Mouse (Mus musculus): ENCODE measurements around the gene Hspa4l.

The Hspa4l gene

DNA sequence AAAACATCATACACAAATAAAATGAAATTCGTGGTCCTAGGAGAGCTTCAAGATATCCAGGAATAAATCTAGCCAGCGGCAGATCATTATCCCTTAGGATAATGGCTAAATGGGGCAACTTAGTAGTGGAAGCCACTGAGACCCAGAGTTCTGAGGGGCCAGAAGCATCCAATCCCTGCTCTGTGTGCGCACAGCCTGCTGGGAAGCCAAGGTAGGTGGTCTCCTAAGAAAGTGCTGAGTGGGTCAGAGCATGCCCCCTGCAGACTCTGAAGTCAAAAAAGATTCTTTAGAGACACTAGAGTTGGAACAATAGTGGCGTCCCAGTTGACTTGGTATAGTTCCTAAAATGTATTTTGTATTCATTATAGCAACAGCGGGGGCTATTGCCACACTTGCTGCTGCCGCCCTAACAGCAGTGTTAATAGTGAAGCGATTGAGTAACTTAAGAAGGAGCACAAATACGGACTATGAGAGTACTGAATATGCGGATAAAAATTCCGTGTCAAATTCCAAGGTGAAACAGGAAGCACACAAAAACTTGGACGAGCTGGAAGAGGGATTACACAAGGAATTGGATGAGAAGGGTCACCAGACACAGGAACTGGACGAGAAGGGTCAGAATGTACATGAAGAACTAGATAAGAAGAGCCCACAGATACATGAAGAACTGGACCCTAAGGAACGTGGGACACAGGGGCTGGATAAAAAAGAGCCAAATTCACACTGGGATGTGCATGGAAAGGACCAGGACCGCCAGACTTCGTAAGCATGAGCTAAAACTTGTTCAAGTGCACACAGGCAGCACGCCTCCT is at the start of gene Hspa4l:
Gene Hspa4l (plus strand): TSS at position 472 of the 812 bp plus-strand sequence.
- no peak for ATAC-seq (ENCODE audit: low TSS enrichment)

DNA sequence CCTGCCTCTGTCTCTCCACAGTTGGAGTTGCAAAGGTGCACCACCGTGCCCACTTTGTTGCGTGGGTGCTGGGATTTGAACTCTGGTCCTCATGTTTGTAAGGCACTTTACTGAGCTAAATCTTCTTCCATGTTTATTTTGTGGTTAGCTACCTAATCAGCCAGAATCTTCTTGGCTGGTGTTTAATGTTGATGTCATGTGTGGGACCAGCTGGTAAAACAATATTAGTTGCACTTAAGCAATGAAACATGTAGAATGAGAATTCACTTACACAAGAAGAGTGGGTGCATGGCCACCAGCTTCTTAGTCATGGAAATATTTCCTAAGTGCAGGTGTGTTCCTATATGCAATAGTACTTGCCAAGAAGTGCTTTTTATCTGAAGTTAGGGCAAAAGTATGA is 49.1 kb upstream of the Hspa4l start:
- ATAC-seq (ENCODE audit: low TSS enrichment): no peak

DNA sequence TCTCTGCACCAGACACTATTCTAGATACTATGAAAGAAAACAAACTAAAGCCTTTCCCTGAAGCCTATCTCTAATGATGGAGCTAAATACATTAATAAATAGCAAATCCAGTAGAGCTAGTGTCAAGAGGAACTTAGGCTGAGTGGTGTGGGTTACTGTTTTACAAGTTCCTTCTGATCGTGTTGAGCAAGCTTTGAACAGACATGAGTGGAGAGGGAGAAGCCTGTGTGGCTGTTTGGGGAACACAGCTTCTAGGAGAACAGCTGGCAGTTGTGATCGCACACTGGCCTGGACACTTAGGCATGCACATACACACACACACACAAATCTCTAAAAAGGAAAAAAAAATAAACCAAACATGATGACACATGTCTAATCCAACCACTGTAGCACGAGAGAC is 45.5 kb upstream of the Hspa4l start:
- ATAC-seq (ENCODE audit: low TSS enrichment): no peak

DNA sequence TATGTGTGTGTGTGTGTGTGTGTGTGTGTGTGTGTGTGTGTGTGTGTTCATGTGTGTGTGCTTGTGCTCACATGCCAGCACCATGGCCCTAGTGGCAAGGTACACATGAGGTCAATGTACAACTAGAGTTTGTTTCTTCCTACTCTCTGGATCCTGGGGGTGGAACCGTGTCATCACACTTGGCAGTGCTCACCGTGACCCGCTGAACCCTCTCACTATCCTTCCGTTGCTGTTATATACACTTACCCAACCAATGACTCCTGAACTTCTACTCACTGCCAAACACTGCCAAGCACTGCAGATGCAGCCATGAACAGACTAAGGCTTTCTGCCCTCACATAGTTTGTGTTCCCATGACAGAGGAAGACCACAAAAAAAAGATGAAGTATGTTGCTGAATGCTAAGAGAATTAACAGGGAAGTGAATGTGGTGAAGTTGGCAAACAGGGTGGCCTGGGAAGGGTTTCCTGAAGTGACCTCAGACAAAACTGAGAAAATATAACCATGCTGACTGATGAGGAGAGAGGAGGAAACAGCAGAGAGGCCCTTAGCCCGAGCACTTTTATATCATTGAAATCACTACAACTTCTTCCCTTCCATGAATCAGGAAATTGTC is 39.4 kb upstream of the Hspa4l start:
- ATAC-seq (ENCODE audit: low TSS enrichment): no peak

DNA sequence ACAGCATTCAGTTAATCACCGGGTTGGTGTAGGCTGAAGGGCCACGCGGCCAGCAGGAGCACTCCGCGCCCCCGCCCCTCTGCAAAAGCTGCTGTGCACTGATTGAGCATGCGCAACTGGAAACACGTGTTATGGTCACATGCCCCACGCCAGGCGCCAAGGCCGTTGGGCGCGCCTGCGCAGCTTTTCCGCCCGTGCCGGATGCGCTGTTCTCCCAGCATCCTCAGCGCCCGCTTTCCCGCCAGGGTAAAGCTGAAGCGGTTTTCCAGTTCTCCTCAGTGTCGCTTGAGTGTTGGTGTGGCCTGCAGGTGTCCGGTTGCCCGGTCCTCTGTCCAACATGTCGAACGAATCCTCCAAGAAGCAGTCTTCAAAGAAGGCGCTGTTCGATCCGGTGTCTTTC is 35.6 kb upstream of the Hspa4l start, which contains the start of gene Slc25a31:
Gene Slc25a31 (plus strand): TSS at position 201 of the 400 bp plus-strand sequence.
- no peak for ATAC-seq (ENCODE audit: low TSS enrichment)

DNA sequence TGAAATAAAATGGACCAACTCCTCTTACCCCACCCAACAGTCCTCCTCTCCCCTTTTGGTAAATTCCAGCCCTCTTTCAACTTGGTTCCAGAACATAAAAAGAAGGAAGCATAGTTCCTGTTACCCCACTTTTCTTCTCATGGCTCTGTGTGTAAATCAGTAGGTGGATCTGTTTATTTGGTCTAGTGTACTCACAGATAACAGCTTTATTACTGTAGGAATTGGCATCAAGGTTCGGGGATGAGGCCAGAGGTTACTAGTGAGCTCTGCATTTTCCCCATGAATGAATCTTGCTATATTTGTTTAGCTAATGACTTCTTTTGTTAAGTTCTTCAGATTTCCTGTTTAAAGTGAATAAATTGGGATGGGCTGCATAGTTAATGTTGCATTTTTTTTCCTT is 28.2 kb upstream of the Hspa4l start:
- no peak for ATAC-seq (ENCODE audit: low TSS enrichment)

DNA sequence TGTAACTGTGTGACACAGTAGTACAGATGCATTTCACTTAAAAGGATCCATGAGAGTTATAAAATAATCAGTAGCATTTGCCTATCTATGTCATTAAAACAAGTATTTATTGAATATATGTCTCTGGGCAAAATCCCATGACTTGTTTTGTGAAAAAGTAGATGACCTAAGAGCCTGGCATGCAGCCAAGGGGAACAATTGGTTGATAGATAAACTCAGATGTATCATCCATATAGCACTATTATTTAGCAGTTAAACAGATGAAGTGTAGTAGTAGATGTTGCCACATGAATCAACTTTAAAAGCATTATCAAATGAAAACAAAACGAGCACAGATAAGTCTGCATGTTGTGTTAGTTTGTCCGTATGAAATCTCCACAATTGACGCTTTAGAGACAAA is 25.3 kb upstream of the Hspa4l start:
- ATAC-seq (ENCODE audit: low TSS enrichment): no peak

DNA sequence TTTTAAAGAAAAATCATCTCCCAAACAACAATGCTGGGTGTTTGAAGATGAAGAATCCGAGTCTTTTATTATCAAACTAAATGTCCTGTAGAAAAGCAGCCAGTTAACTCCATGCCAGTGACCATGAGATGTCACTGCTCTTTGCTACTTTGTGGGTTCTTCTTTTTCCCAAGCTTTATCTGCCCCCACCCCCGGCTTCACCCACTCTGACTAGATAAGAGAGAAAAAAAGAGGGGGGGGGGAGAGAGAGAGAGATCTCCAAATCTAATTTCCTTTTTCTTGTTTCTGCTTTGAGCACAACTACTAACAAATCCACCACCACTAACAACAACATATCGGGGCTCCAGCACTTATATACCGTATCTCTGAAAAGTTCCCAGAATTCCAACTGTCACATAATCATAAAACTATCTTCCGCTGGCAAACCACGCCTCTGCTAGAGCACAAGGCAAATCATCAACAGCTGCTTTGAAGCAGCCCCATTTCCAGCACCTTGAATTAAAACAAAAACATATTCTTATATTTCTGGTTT is 5.8 kb upstream of the Hspa4l start:
- no peak for ATAC-seq (ENCODE audit: low TSS enrichment)

DNA sequence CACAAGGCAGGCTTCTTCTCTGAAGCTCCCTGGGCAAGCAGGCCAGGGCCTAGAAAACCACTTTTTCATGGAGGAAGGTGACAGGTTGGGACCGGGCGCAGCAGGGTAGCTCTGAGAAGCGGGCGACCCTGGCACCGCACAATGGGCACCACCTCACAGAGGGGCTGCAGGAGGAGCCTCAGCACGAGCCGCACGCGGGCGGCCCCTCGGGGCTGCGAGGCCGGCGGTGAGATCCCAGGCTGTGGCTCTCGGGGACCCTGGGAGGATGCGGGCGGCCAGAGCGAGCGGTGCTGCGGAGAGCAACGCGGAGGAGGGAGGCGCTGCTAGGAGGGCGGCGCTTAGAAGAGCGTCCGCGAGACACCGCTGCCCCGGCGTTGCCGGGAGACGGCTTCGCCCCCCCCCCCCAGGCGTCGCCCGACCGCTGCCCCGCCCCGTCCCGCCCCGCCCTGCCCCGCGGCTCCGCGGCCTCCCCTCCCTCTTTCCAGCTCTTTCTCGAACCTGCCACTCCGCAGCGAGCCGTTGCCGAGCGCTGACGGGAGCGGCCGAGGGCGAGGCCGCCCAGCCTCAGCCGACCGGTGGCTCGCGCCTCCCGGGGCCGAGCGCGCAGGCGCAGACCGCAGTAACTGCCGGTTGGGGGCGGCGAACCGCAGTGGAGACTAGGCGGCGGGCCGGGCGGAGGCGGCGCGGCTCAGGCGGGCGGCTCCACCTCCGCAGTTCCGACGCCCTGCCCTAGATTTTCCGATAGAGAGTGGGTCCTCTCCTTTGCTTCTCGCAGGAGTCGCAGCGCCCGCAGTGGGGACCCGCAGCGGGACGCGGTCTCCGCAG is 753 bp downstream of the Hspa4l start:
- peak; percentile 86 for ATAC-seq (ENCODE audit: low TSS enrichment)

DNA sequence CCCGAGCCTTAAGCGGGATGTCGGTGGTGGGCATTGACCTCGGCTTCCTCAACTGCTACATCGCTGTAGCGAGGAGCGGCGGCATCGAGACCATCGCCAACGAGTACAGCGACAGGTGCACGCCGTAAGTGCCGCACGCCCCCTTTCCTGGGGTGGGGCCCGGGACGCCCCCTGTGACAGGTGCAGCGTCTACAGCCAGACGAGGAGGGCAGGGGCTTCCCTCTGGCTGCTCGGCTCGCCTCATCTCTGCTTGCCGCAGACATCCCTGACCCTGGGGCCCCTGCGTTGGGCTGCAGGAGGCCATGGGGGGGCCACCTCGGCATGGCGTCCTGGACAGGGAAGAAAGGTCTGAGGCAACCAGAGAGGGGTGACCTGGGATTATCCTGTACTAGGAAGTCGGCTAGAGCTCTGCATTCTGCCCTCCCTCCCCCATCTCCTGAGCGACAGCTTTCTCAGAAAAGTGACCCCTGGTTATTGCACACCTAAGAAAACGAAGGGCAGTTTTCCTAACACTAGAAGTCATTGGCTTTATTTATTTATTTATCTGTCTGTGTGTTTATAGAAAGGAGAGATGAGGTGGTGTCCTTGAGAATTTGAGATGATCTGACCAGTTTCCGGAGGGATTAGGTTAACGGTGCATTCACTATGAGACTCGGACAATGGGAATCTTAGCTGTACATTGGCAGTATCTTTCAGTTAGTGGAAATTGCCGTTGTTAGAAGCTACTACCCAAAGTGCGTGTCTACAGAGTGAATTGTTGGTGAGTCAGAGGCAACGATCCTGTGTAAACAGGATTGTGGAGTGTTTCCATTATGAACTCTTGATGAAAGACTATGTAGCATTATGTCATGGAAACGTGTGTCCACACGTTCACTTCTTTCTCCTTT is 1.6 kb downstream of the Hspa4l start:
- ATAC-seq (ENCODE audit: low TSS enrichment): peak; percentile 25

DNA sequence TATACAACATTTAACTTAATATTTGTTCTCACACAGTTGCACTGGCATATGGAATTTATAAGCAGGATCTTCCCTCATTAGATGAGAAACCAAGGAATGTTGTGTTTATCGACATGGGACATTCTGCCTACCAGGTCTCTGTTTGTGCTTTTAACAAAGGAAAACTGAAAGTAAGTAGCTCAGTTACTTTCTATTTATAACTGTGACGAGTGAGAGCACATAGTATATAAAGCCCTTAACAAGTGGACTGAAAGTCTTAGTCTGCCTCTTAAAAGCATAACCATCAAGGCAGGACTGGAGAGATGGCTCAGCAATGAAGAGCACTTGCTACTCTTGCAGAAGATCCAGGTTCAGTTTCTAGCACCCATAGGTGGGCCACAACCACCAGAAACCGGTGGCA is 16.5 kb downstream of the Hspa4l start:
- ATAC-seq (ENCODE audit: low TSS enrichment): no peak

DNA sequence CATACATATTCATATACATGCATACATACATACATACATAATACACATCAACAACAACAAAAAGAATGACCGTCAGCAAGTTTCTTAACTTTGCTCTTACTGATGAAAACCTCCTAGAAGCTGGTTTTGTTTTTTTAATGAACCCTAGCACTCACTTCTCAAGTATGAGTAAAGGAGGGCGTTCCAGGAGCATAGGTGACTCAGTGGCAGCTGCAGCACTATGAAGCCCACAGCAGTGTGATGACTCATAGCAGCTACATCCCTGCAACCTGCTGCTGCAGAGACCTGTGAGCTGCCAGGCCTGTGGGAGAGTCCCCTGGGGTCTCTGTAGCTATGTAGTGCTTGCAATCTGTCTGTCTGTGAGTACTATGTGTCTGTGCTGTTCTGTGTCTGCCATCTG is 17.0 kb downstream of the Hspa4l start:
- ATAC-seq (ENCODE audit: low TSS enrichment): no peak

DNA sequence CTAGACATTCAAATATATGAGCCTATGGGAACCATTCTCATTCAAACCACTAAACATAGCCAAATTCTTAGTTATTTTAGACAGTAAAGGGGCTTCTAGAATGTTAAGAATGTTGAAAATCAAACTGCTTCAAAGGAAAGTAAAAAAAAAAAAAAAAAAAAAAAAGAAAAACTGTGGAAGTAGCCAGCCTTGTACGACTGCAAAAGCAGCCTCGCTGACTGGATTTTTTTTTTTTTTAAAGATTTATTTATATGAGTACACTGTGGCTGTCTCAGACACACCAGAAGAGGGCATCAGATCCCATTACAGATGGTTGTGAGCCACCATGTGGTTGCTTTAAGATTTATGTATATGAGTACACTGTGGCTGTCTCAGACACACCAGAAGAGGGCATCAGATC is 49.5 kb downstream of the Hspa4l start:
- ATAC-seq (ENCODE audit: low TSS enrichment): no peak

DNA sequence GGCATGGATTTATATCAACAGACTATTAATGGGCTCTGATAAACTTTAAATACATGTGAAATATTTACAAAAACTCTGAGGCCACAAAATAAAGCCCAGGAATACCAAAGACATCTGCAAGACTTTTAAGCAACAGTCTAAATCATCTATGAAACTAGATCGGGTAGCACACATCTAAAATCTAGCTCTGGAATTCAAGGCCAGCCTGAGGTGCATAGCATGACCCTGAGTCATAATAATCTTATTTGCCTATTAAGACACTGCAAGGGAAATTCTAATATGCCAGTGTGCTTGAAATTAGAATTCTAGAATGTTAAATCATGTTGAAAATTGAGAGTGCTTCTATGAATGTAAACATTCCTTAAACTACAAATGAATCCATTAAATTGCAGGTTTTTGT is 53.8 kb downstream of the Hspa4l start:
- ATAC-seq (ENCODE audit: low TSS enrichment): no peak

DNA sequence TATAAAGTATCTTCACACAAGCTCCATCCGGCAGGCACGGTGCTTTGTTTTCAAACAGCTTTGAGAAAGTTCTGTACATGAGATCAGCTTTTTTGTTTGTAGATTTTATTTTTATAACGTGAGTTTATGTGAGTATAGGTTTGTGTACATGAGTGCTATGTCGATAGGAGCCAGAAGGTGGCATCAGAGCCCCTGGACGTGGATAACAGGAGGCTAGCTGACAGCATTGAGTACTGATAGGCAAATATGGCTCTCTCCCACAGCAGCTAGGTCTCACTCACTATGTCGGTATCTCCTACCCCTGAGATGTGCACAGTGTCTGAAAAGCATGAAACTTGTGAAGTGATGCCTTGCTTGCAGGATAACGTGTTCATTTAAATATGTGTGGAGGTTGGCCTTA is 54.2 kb downstream of the Hspa4l start:
- peak; percentile 25; the same call in 1 of the 2 replicates for ATAC-seq (ENCODE audit: low TSS enrichment)

DNA sequence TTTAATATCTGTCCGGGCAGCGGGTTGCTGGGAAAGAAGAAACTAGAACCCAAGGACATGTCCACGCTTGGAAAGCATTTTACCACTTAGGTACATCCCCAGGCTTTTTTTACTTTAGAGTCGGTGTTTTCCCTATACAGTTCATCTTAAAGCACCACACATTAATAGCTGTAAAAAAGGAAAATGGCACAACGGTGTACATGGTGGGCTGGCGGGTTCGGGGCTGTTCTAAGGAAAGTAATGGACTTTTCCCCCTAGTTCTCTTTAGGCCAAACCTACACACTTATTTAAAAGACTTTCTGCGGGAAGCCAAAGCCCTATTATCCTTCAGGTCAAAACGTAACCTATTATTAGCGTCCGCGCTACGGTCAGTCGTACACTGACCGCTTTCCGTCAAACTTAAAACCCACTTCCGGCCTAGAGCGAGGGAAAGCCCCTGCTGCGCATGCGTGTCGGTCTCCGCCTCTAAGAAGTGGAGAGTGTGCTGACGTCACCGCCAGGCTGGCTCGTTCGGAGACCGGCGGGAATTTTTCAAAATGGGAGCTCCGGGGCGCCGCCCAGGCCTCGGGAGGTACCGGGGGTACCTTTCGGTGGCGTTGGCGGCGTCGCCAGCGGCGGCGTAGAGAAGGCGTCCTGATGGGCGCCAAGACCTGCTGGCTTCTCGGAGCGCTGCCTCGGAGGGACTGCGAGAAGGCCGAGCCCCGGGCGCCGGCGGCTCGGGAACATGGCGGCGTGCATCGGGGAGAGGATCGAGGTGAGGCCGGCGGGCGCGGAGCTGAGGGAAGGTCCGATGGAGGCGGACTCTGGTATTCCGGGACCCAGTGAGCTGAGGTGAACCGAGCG is 55.5 kb downstream of the Hspa4l start, which contains the start of gene Plk4:
Gene Plk4 (plus strand): TSS at position 490 of the 843 bp plus-strand sequence.
- peak; percentile 94 for ATAC-seq (ENCODE audit: low TSS enrichment)

DNA sequence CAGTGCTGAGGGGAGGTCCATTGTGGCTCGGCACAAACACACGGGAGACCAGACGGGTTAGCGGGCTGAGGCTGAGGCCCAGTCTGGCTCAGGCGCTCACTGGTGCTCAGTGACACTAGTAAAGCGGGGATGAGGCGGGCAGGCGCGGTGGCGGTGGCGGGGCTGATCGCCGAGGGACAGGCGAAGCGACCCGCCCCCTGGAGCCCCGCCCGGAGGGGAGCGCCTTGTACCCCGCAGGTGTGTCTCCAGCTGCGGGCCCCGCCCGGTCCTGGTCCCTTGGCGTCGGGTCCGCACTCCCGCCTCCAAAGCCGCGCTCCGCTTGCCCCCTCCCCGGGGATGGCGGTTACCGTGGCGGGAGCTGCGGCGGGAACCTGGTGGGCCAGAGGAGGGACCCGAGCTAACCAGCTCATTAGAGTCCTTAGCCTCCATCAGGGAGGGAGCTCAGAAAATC is 56.1 kb downstream of the Hspa4l start:
- ATAC-seq (ENCODE audit: low TSS enrichment): peak; percentile 65

DNA sequence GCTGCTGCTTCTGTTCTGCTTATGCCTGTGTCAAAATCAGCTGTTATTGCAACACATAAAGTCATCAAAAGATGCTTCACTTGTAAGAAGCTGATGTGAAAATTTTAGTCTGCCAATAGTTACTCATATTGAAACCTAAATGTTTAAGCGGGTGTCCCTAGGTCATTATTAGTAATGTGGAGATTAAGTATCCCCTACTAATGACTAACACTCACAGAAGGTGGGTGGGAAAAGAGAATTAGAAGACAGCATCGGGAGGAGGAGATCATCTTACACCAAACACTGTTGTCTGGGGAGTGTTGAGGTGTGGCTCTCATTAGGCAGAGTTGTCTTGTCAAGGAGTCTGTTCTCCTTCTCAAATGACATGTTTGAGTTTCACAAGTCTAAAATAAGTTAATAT is 62.6 kb downstream of the Hspa4l start:
- ATAC-seq (ENCODE audit: low TSS enrichment): no peak

DNA sequence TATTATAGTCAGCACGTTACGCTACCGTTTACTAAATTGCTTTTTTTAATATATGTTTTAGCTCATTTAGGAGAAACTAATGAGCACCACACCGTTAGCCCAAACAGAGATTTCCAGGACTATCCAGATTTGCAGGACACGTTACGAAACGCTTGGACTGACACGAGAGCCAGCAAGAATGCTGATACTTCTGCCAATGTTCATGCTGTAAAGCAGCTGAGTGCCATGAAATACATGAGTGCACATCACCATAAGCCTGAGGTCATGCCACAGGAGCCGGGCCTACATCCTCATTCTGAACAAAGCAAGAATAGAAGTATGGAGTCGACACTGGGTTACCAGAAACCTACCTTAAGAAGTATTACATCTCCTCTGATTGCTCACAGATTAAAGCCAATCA is 64.4 kb downstream of the Hspa4l start:
- no peak for ATAC-seq (ENCODE audit: low TSS enrichment)

DNA sequence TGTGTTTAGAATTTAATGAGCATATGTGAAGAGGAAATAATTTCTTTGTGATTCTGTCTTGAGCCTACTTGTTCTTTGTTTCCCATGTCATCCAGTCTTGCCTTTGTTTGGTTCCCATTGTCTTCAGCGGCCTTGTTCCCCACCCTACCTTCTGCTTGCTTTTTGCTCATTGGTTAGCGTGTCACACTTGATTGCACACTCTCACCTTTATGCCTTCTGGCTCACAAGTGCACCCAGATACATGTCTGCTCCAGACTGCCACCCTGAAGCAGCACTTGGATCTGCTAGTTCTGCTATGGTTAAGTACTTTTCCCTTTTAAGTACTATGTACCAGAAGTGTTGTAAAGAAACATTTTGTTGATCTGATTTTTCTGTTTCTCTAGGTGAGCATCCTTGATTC is 65.6 kb downstream of the Hspa4l start:
- ATAC-seq (ENCODE audit: low TSS enrichment): no peak
